Mouse (Mus musculus) megakaryocyte-erythroid progenitor cell, adult 5-6 weeks (primary cell): ENCODE data around the gene Bmp6. TPM values are rescaled to one million over a fixed set of nuclear protein-coding genes. Genes with fewer than 3 reads are reported as not detected.

Experiments used
- ATAC-seq: replicated peaks from 2 replicates; pipeline ENCODE4 v1.8.0; 2016; ENCODE audit warnings: mild to moderate bottlenecking, inconsistent platforms; ENCODE audit not compliant: severe bottlenecking, poor library complexity, low FRiP score, low TSS enrichment
- total RNA-seq, 2 experiments: library from RNA; stranded (forward) in 1 of 2; stranded (reverse) in 1 of 2; fragments of 200-1000, 215-1000 nt in 1 of 2; fragments of >200 nt in 1 of 2; fragmentation: Nextera tagmentation in 1 of 2; gene quantifications; 2 replicates each; pipeline ENCODE4 v1.2.3; 2014 to 2017

Gene Bmp6
- total RNA-seq, 2 experiments from 2014 or later = not detected

GRCm38 (mm10) chr13:38419781-38420180 lies 74.9 kb downstream of the Bmp6 start:
- ATAC-seq = no peak

DNA sequence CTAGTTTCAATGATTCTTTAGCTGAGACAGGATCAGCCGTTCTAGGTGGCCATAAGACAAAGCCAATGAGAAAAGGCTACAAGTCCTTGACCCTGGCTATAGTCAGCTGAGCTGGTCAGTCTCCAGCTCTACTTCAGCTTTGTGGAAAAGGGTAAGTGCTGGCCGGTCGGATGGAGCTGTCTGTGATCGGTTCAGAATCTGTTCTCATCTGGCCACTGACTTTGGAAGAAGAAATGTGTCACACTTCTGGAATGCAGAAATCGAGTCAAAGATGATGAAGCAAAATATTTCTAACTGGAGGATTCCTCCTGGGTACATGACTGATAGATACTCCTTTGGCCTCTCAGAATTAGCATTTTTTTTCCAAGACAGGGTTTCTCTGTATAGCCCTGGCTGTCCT lies 77.6 kb downstream of the Bmp6 start:
- no peak for ATAC-seq

DNA sequence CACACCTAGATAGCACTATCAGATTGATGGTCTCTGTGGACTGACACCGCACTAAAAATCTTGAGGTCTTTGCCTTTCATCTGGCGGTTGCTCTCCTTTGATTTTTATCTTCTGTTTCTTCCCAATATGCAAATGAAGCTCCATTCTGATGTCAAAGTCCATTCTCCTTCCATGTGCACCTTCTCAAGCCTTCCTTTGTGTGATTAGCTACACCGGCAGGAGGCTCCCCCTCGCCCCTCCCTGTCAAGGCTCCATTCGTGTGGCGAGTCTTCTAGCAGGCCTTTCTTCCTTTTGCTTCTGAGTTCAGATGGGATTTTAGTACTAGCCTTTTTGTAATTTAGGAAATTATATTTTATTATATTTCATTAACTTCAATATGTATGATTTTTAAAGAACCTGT lies 80.4 kb downstream of the Bmp6 start:
- no peak for ATAC-seq

GRCm38 (mm10) chr13:38429671-38430070 lies 84.8 kb downstream of the Bmp6 start:
- ATAC-seq = no peak

GRCm38 (mm10) chr13:38430075-38430474 lies 85.2 kb downstream of the Bmp6 start:
- ATAC-seq = no peak

- ATAC-seq = no peak
These were observed 89.9 kb downstream of the Bmp6 start for GRCm38 (mm10) chr13:38434831-38435230.

DNA sequence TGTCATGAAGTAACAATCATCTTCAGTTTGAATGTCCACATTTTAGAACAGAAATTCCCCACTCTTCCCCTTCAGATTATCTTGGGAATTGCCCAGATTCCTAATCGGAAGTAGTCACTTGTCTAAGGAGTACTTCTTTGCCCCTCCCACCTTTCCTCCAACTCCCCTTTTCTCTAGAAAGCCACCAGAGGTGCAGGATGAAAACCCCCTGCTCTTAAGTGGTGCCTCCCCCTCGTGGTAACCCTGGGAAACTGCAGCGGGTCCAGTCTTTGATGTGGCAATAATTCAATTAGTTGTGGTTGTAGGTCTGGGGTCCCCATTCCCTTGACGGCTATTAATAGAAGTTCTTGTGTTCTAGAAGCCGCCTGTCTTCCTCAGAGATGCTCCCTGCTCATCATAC lies 93.0 kb downstream of the Bmp6 start:
- ATAC-seq = no peak

DNA sequence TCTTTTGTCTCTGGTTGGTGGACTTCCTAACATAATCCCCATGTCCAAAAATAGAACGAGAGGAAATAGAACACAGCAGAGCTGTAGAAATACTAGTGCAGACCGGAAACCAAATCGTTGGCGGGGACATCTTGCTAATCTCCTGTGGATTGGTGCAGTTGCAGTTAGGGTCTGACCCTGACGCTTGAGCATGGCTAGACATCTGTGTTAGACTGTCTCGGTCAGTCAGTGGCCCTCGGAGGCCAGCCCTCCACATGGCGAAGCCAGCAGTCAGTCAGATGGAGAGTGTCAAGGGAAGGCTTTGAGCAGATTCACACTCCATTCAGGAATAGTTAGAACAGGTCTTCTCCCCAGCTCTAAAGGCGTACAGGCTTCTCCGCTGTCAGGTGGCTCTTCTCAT lies 95.3 kb downstream of the Bmp6 start:
- no peak for ATAC-seq

- ATAC-seq = no peak
These were observed 103.7 kb downstream of the Bmp6 start for GRCm38 (mm10) chr13:38448516-38449015.

DNA sequence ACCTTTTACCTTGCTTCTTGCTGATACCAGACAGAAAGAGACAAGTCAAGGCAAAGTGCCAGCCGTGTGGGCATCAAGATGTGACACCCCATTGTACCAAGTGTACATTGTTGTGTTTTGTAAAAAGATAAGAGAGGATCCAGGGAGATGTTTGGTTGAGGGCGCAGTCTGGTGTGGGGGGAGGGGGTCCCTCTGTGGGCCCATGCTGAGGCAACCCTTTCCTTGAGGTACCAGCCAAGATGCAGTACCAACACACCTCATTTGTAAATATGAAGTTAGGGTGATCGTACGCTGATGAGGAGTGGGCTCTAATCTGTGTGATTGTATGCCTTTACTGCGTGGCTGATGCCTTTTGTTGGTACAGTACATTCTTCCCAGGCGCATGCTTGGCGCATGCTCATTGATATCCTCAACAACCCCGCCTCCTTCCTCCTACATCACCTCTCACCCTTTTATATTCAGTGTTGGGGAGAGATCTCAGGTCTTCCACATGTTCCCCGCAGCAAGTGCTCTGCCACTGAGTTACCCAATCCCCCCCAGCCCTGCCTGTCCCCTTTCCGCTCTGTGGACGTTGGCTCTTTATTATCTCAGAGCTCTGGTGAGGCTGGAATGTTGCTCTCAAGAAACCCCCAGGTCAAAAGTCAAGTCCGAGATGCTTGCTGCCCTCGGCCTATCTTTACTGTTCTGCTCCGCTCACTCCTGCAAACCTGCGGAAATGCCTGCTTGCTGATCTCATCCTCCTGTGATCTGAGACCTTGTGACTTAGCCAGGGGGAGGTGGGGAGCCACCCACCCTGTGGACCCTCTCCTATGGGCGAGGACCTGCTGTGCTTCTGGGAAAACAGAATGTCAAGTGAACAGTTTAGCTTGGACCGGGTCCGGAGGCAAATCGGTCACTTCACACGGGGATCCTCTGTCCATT lies 105.4 kb downstream of the Bmp6 start:
- ATAC-seq = no peak

- ATAC-seq = no peak
These were observed 106.5 kb downstream of the Bmp6 start for GRCm38 (mm10) chr13:38451446-38451845.

GRCm38 (mm10) chr13:38463410-38463809 lies 118.5 kb downstream of the Bmp6 start:
- no peak for ATAC-seq

- no peak for ATAC-seq
These were observed 126.0 kb downstream of the Bmp6 start for GRCm38 (mm10) chr13:38470882-38471281.

- ATAC-seq = no peak
These were observed 127.7 kb downstream of the Bmp6 start for GRCm38 (mm10) chr13:38472636-38473035.

DNA sequence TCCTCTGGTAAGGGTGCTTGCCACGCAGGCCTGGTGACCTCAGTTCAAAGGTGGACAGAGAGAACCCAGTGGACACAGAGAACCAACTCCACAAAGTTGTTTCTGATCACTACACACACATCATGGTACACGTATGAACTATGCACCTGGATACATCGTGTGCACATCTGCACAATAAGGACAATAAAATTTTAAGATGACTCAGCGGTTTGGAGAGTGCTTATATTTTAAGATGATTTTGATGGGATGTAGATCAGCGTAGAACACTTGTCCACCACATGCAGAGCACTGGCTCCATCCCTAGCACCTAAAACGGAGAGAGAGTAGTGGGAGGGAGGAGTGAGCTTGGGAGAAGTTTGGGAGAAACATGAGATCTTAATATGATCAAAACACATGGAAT lies 128.6 kb downstream of the Bmp6 start:
- no peak for ATAC-seq

DNA sequence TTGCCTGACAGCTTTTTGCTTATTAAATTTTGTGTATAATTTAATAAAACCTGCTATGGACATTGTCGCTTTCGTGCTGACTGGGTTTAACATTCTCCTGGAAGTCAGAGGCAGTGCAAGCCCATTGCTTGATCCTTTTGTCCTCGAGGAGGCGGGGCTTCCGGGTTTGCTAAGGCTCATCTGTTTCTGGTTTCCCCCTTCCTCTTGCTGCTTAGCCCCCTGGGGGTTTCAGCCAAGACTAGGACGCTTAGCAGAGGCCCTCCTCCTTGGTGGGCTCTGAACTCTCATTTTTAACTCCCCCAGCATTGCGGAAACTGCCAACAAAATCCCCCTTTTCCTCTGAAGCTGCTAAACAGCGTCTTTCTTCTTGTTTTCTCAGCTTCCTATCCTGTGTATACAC lies 132.0 kb downstream of the Bmp6 start:
- ATAC-seq = no peak

DNA sequence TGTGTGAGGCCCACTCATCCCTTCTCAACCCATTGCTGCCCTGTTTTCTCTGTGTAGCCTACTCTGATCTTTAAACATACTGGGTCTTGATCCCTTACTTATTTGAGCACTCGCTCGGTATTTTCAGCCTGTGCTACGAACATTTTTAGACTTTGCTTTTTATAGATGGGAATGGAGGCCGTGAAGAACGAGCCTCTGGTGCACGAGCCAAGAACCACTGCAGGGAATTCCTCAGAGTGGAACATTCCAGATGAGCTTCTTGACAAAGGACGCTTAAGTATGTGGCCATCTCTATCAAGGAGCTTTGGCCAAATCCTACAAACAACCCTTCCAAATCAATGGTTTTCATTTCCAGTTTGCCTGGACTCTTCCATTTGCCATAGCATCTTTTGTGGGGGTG lies 136.1 kb downstream of the Bmp6 start:
- no peak for ATAC-seq

DNA sequence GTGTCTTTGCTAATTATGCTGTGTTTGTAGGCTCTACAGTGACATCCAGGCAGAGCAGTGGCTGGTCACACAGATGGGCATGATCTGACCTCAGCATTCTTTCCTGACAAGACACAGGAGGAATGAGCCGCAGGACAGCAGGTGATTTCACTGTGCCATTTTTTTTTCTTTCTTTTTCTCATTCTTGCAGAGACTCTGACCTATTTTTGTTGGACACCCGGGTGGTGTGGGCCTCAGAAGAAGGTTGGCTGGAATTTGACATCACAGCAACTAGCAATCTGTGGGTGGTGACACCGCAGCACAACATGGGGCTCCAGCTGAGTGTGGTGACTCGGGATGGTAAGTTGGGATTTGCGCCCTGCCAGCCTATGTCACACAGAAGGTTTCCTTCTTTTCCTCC lies 139.8 kb downstream of the Bmp6 start:
- ATAC-seq = no peak

GRCm38 (mm10) chr13:38486767-38487166 lies 141.9 kb downstream of the Bmp6 start:
- no peak for ATAC-seq

DNA sequence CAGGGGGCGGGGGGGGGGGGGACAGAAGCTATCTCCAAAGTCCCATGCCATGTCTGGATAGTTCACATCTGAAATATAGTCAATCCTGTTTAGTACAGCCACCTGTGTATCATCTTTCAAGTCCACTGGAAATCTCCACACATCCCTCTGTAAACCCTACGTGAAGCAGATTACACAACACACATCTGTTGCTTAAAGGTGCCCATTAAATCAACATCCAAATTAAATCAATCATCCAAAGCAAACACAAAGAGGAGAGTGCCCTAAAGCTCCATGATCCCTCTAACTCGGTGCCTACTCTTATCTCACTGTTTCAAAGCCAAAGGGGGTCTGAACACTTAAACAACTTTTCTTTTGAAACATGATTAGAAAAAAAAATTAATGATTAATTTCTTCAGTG lies 151.8 kb downstream of the Bmp6 start:
- ATAC-seq = no peak

- ATAC-seq = no peak
These were observed 156.4 kb downstream of the Bmp6 start for GRCm38 (mm10) chr13:38501314-38501713.
